Mouse (Mus musculus) olfactory bulb, adult 2 months (tissue): ENCODE results near the gene Zfp14. TPM values are rescaled to one million over a fixed set of nuclear protein-coding genes. Genes with fewer than 3 reads are reported as not detected.

Source experiments
- H3K27ac ChIP-seq: fragments of 200-500 bp; 2 replicates; pipeline ENCODE4 v1.5.1; 2012; ENCODE audit warnings: low read depth, low read length; ENCODE audit not compliant: insufficient read depth
- H3K4me1 ChIP-seq: fragments of 200-500 bp; 2 replicates; pipeline ENCODE4 v1.6.1; 2012; ENCODE audit warnings: low read length; ENCODE audit not compliant: control insufficient read depth, insufficient read depth
- H3K4me3 ChIP-seq: fragments of 200-500 bp; 2 replicates; pipeline ENCODE4 v1.5.1; 2012; ENCODE audit warnings: mild to moderate bottlenecking, low read depth, low read length, moderate library complexity; ENCODE audit not compliant: insufficient read depth
- CTCF ChIP-seq: fragments of 200-500 bp; IDR thresholded peaks from 2 replicates; pipeline ENCODE4 v1.5.1; 2012; ENCODE audit warnings: low read depth, mild to moderate bottlenecking, low read length, moderate library complexity; ENCODE audit not compliant: insufficient read depth
- POLR2A ChIP-seq: fragments of 200-500 bp; IDR thresholded peaks from 2 replicates; pipeline ENCODE4 v1.6.1; 2012; ENCODE audit warnings: mild to moderate bottlenecking, low read depth, low read length, moderate library complexity; ENCODE audit not compliant: insufficient read depth
- WGBS: fragments of 180-500 bp; shearing (Covaris S2); methylation state at CpG from one replicate; pipeline ENCODE4 v1.1.7; 2018; 5-methylcytosine and 5-hydroxymethylcytosine counted together
- polyA plus RNA-seq: library from polyadenylated mRNA; stranded (reverse); fragments of >200 nt; gene quantifications from 2 replicates; pipeline ENCODE4 v1.2.4, GENCODE M21; 2012; ENCODE audit warnings: low replicate concordance; ENCODE audit not compliant: missing spikeins, insufficient read depth, insufficient read length

The Zfp14 gene
- polyA plus RNA-seq, 1 experiment = not detected

GRCm38 (mm10) chr7:29992698-29993097 lies 58.5 kb downstream of the Zfp14 start:
- Histone ChIP-seq H3K27ac (no peak overlapping the region), H3K4me3 (no peak overlapping the region), H3K4me1 (peaks cover under 1% of the 10 kb centered on the region; the same call in 1 of the 2 replicates)
- WGBS = 95% methylated on average over 8 of the region's 8 CpGs
- TF ChIP-seq CTCF = no peak
- no peak for TF ChIP-seq POLR2A

GRCm38 (mm10) chr7:29989031-29989430 lies 62.1 kb downstream of the Zfp14 start:
- 87% methylated on average over 11 of the region's 11 CpGs for WGBS
- no peak overlapping the region for H3K27ac ChIP-seq
- peaks cover 2% of the 10 kb centered on the region; the same call in 1 of the 2 replicates for H3K4me1 ChIP-seq
- no peak overlapping the region for H3K4me3 ChIP-seq
- TF ChIP-seq CTCF (no peak), POLR2A (no peak)

- 89% methylated on average over 5 of the region's 5 CpGs for WGBS
- H3K4me3 ChIP-seq = no peak overlapping the region
- TF ChIP-seq POLR2A = no peak
- TF ChIP-seq CTCF = no peak
- no peak overlapping the region for H3K27ac ChIP-seq
- peaks cover 6% of the 10 kb centered on the region for H3K4me1 ChIP-seq
Observed at GRCm38 (mm10) chr7:29987551-29987950, 63.6 kb downstream of the Zfp14 start.

Other genes starting within 250 kb of the Zfp14 start
- not detected in 2 replicates for gene Zfp790, start 235.3 kb downstream of the Zfp14 start, polyA plus RNA-seq
- not detected in 2 replicates for gene Zfp940, start 197.7 kb downstream of the Zfp14 start, polyA plus RNA-seq
- gene Zfp420, start 191.4 kb downstream of the Zfp14 start, polyA plus RNA-seq = not detected in 2 replicates
- not detected in 2 replicates for gene Zfp27, start 144.8 kb downstream of the Zfp14 start, polyA plus RNA-seq
- gene Zfp383, start 143.2 kb downstream of the Zfp14 start, polyA plus RNA-seq = not detected in 2 replicates
- gene Zfp74, start 97.3 kb downstream of the Zfp14 start, polyA plus RNA-seq = not detected in 2 replicates
- gene Zfp568, start 67.4 kb downstream of the Zfp14 start, polyA plus RNA-seq = not detected in 2 replicates
- gene Zfp82, start 21.5 kb upstream of the Zfp14 start, polyA plus RNA-seq = not detected in 2 replicates
- gene Gm26920, start 39.0 kb upstream of the Zfp14 start, polyA plus RNA-seq = not detected in 2 replicates
- gene Zfp566, start 39.1 kb upstream of the Zfp14 start, polyA plus RNA-seq = not detected in 2 replicates
- gene Zfp260, start 43.4 kb upstream of the Zfp14 start, polyA plus RNA-seq = 238 TPM in 1 of 2 replicates, not detected in the other
- not detected in 2 replicates for gene Zfp382, start 70.6 kb upstream of the Zfp14 start, polyA plus RNA-seq
- gene Zfp146, start 118.4 kb upstream of the Zfp14 start, polyA plus RNA-seq = not detected in 2 replicates
- gene Cox7a1, start 132.8 kb upstream of the Zfp14 start, polyA plus RNA-seq = not detected in 2 replicates
- 469 TPM in 1 of 2 replicates, not detected in the other for gene Capns1, start 147.4 kb upstream of the Zfp14 start, polyA plus RNA-seq
- not detected in 2 replicates for gene Polr2i, start 180.6 kb upstream of the Zfp14 start, polyA plus RNA-seq
- gene Tbcb, start 180.9 kb upstream of the Zfp14 start, polyA plus RNA-seq = not detected in 2 replicates
- not detected in 2 replicates for gene Ovol3, start 184.3 kb upstream of the Zfp14 start, polyA plus RNA-seq
- not detected in 2 replicates for gene Thap8, start 228.7 kb upstream of the Zfp14 start, polyA plus RNA-seq
- gene Wdr62, start 229.0 kb upstream of the Zfp14 start, polyA plus RNA-seq = not detected in 2 replicates
- 737 TPM in 1 of 2 replicates, not detected in the other for gene Clip3, start 240.3 kb upstream of the Zfp14 start, polyA plus RNA-seq